Mouse (Mus musculus): ENCODE results near the gene Sptbn2. TPM values are rescaled to one million over a fixed set of nuclear protein-coding genes. Genes with fewer than 3 reads are reported as not detected.

Sptbn2 gene
- total and polyA plus RNA-seq, 3 experiments = 0.20 to 0.27 (median 0.23) TPM

GRCm38 (mm10) chr19:4708765-4709164 lies 2.2 kb upstream of the Sptbn2 start:
- 45% methylated on average over 10 of the region's 10 CpGs for WGBS
- H3K27me3 ChIP-seq (ENCODE audit: control insufficient read depth, insufficient read depth, low read length) = peaks cover 7% of the 10 kb centered on the region
- no peak for TF ChIP-seq CTCF (IDR thresholded peaks at IDR 0.05)
- no peak for TF ChIP-seq POLR2A (IDR thresholded peaks at IDR 0.05; ENCODE audit: insufficient read depth, low read depth, low read length)
- TF ChIP-seq EP300 (IDR thresholded peaks at IDR 0.05; ENCODE audit: insufficient read depth, low read depth, low read length) = no peak
- H3K4me3 ChIP-seq = no peak overlapping the region
- no peak for DNase-seq
- H3K79me2 ChIP-seq (replicated peaks; ENCODE audit: control insufficient read depth, insufficient read depth, low read length) = no peaks in the 10 kb centered on the region
- no peaks in the 10 kb centered on the region for H3K4me1 ChIP-seq (ENCODE audit: control insufficient read depth, insufficient read depth, low read length)
- no peaks in the 10 kb centered on the region for H3K36me3 ChIP-seq (ENCODE audit: control insufficient read depth, insufficient read depth, low read length)
- no peak overlapping the region for H3K27ac ChIP-seq
- H3K9ac ChIP-seq (ENCODE audit: low read depth, low read length) = no peak overlapping the region
- intact Hi-C loops (cut with DNase I) = no loop called here

GRCm38 (mm10) chr19:4711601-4712155 lies 711 bp downstream of the Sptbn2 start:
- no peaks in the 10 kb centered on the region for H3K36me3 ChIP-seq (ENCODE audit: control insufficient read depth, insufficient read depth, low read length)
- no peak overlapping the region for H3K27ac ChIP-seq
- no peak overlapping the region for H3K4me3 ChIP-seq
- WGBS = 3% methylated on average over 57 of the region's 65 CpGs
- H3K4me1 ChIP-seq (ENCODE audit: control insufficient read depth, insufficient read depth, low read length) = no peaks in the 10 kb centered on the region
- H3K27me3 ChIP-seq (ENCODE audit: control insufficient read depth, insufficient read depth, low read length) = peaks cover 10% of the 10 kb centered on the region
- intact Hi-C loops (cut with DNase I) = no loop called here
- no peak for TF ChIP-seq CTCF (IDR thresholded peaks at IDR 0.05)
- TF ChIP-seq POLR2A (IDR thresholded peaks at IDR 0.05; ENCODE audit: insufficient read depth, low read depth, low read length) = no peak
- TF ChIP-seq EP300 (IDR thresholded peaks at IDR 0.05; ENCODE audit: insufficient read depth, low read depth, low read length) = no peak
- no peak for DNase-seq
- H3K79me2 ChIP-seq (replicated peaks; ENCODE audit: control insufficient read depth, insufficient read depth, low read length) = no peaks in the 10 kb centered on the region
- no peak overlapping the region for H3K9ac ChIP-seq (ENCODE audit: low read depth, low read length)

- under 1% methylated on average over 55 of the region's 60 CpGs for WGBS
- Histone ChIP-seq H3K36me3 (ENCODE audit: control insufficient read depth, insufficient read depth, low read length) (no peaks in the 10 kb centered on the region), H3K79me2 (replicated peaks; ENCODE audit: control insufficient read depth, insufficient read depth, low read length) (no peaks in the 10 kb centered on the region), H3K9ac (ENCODE audit: low read depth, low read length) (no peak overlapping the region), H3K4me3 (peak overlapping the region; percentile 24; the same call in 1 of the 2 replicates), H3K27ac (no peak overlapping the region), H3K4me1 (ENCODE audit: control insufficient read depth, insufficient read depth, low read length) (no peaks in the 10 kb centered on the region), H3K27me3 (ENCODE audit: control insufficient read depth, insufficient read depth, low read length) (peaks cover 10% of the 10 kb centered on the region)
- intact Hi-C loops (cut with DNase I) = no loop called here
- no peak for DNase-seq
- TF ChIP-seq POLR2A (IDR thresholded peaks at IDR 0.05; ENCODE audit: insufficient read depth, low read depth, low read length) = no peak
- no peak for TF ChIP-seq CTCF (IDR thresholded peaks at IDR 0.05)
- TF ChIP-seq EP300 (IDR thresholded peaks at IDR 0.05; ENCODE audit: insufficient read depth, low read depth, low read length) = no peak
Observed at GRCm38 (mm10) chr19:4712156-4712780, 1.3 kb downstream of the Sptbn2 start.

GRCm38 (mm10) chr19:4712781-4713526 lies 2.0 kb downstream of the Sptbn2 start:
- whole genome bisulfite sequencing = 30% methylated on average over 13 of the region's 13 CpGs
- peaks cover 10% of the 10 kb centered on the region for H3K27me3 ChIP-seq (ENCODE audit: control insufficient read depth, insufficient read depth, low read length)
- no peak for DNase-seq
- no peak for TF ChIP-seq CTCF (IDR thresholded peaks at IDR 0.05)
- H3K9ac ChIP-seq (ENCODE audit: low read depth, low read length) = no peak overlapping the region
- no peak overlapping the region for H3K4me3 ChIP-seq
- no peaks in the 10 kb centered on the region for H3K36me3 ChIP-seq (ENCODE audit: control insufficient read depth, insufficient read depth, low read length)
- no peaks in the 10 kb centered on the region for H3K79me2 ChIP-seq (replicated peaks; ENCODE audit: control insufficient read depth, insufficient read depth, low read length)
- no peak overlapping the region for H3K27ac ChIP-seq
- H3K4me1 ChIP-seq (ENCODE audit: control insufficient read depth, insufficient read depth, low read length) = no peaks in the 10 kb centered on the region
- intact Hi-C loops (cut with DNase I) = no loop called here

- H3K36me3 ChIP-seq (ENCODE audit: control insufficient read depth, insufficient read depth, low read length) = no peaks in the 10 kb centered on the region
- intact Hi-C loops (cut with DNase I) = no loop called here
- no peaks in the 10 kb centered on the region for H3K4me1 ChIP-seq (ENCODE audit: control insufficient read depth, insufficient read depth, low read length)
- DNase-seq = no peak
- WGBS = 66% methylated on average over 3 of the region's 3 CpGs
- H3K9ac ChIP-seq (ENCODE audit: low read depth, low read length) = no peak overlapping the region
- peaks cover 10% of the 10 kb centered on the region for H3K27me3 ChIP-seq (ENCODE audit: control insufficient read depth, insufficient read depth, low read length)
- no peaks in the 10 kb centered on the region for H3K79me2 ChIP-seq (replicated peaks; ENCODE audit: control insufficient read depth, insufficient read depth, low read length)
- TF ChIP-seq EP300 (IDR thresholded peaks at IDR 0.05; ENCODE audit: insufficient read depth, low read depth, low read length) (no peak), CTCF (IDR thresholded peaks at IDR 0.05) (no peak), POLR2A (IDR thresholded peaks at IDR 0.05; ENCODE audit: insufficient read depth, low read depth, low read length) (no peak)
- no peak overlapping the region for H3K27ac ChIP-seq
- no peak overlapping the region for H3K4me3 ChIP-seq
Observed at GRCm38 (mm10) chr19:4713886-4714285, 2.9 kb downstream of the Sptbn2 start.

GRCm38 (mm10) chr19:4716756-4717155 lies 5.8 kb downstream of the Sptbn2 start:
- Histone ChIP-seq H3K9ac (ENCODE audit: low read depth, low read length) (no peak overlapping the region), H3K27me3 (ENCODE audit: control insufficient read depth, insufficient read depth, low read length) (peaks cover 6% of the 10 kb centered on the region), H3K4me3 (no peak overlapping the region), H3K4me1 (ENCODE audit: control insufficient read depth, insufficient read depth, low read length) (no peaks in the 10 kb centered on the region), H3K27ac (no peak overlapping the region), H3K79me2 (replicated peaks; ENCODE audit: control insufficient read depth, insufficient read depth, low read length) (no peaks in the 10 kb centered on the region), H3K36me3 (ENCODE audit: control insufficient read depth, insufficient read depth, low read length) (no peaks in the 10 kb centered on the region)
- 94% methylated on average over 14 of the region's 14 CpGs for WGBS
- DNase-seq = no peak
- intact Hi-C loops (cut with DNase I) = no loop called here
- TF ChIP-seq EP300 (IDR thresholded peaks at IDR 0.05; ENCODE audit: insufficient read depth, low read depth, low read length) = no peak
- TF ChIP-seq CTCF (IDR thresholded peaks at IDR 0.05) = no peak
- TF ChIP-seq POLR2A (IDR thresholded peaks at IDR 0.05; ENCODE audit: insufficient read depth, low read depth, low read length) = no peak
